Mouse (Mus musculus): ENCODE results near the gene Ece1. TPM values are rescaled to one million over a fixed set of nuclear protein-coding genes. Genes with fewer than 3 reads are reported as not detected.
A peak's percentile ranks its signal among the peaks of the same experiment; 100 is the strongest.
"Not testable (repeated sequence)": the region's sequence is repeated elsewhere in the genome, so short reads cannot be mapped to it uniquely, and the experiment has no call there.

The Ece1 gene
- polyA plus RNA-seq, 1 experiment from 2014 or later: 94.2 TPM

DNA sequence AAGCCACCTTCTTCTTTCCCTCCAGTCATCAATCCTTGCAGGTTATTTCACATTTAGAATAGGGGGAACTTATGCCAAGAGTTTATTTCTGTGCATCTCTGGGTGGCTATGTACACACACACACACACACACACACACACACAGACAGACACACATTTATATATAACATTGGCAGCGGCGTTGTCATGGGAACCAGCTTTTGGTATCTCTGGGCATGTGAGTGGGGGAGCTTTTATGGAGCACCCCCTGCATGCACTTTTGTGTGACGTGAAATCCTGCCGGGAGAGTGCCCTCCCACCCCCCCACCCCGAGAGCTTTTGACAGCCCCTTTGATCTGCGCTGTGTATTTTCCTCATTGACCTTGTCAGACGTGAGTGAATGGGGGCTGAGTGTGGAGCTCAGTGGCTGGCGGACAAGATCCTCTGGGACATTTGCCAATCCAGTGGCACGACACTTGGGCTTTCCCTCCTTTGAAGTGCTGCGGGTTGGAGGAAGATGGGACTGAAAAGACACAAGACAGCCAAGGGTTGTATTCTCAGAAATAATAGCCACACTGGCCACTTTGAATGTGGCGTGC is 108.7 kb downstream of the Ece1 start:
- not testable (repeated sequence) for H3K9ac ChIP-seq (ENCODE audit: low read length); DNase-seq (ENCODE audit: low spot score); H3K27ac ChIP-seq (ENCODE audit: low read depth); H3K4me2 ChIP-seq (ENCODE audit: low read length); H3K27me3 ChIP-seq (replicated peaks; ENCODE audit: control insufficient read depth, insufficient read depth, low read length); ATAC-seq (replicated peaks; ENCODE audit: low FRiP score, low TSS enrichment, low read depth); H3K9me3 ChIP-seq (ENCODE audit: control insufficient read depth, low read length); H3K36me3 ChIP-seq (ENCODE audit: control insufficient read depth, insufficient read depth, low read length); H3K4me3 ChIP-seq (ENCODE audit: low read depth, low read length); H3K4me1 ChIP-seq (replicated peaks; ENCODE audit: control insufficient read depth, insufficient read depth, low read length)
- no CpG with 5 or more reads among the region's 11 CpGs for WGBS

GRCm38 (mm10) chr4:137974856-137975432 is 112.9 kb downstream of the Ece1 start:
- H3K27ac ChIP-seq (ENCODE audit: low read depth); H3K9ac ChIP-seq (ENCODE audit: low read length); H3K9me3 ChIP-seq (ENCODE audit: control insufficient read depth, low read length); H3K4me3 ChIP-seq (ENCODE audit: low read depth, low read length); ATAC-seq (replicated peaks; ENCODE audit: low FRiP score, low TSS enrichment, low read depth); H3K4me1 ChIP-seq (replicated peaks; ENCODE audit: control insufficient read depth, insufficient read depth, low read length); H3K4me2 ChIP-seq (ENCODE audit: low read length); H3K36me3 ChIP-seq (ENCODE audit: control insufficient read depth, insufficient read depth, low read length); DNase-seq (ENCODE audit: low spot score); H3K27me3 ChIP-seq (replicated peaks; ENCODE audit: control insufficient read depth, insufficient read depth, low read length): not testable (repeated sequence)
- no CpG with 5 or more reads among the region's 11 CpGs for WGBS

GRCm38 (mm10) chr4:137979066-137979644 is 117.1 kb downstream of the Ece1 start:
- not testable (repeated sequence) for H3K27ac ChIP-seq (ENCODE audit: low read depth)

GRCm38 (mm10) chr4:137982869-137983268 is 120.8 kb downstream of the Ece1 start:
- H3K36me3 ChIP-seq (ENCODE audit: control insufficient read depth, insufficient read depth, low read length): no peaks in the 10 kb centered on the region
- H3K27ac ChIP-seq (ENCODE audit: low read depth): no peak overlapping the region
- no peak overlapping the region for H3K9ac ChIP-seq (ENCODE audit: low read length)
- H3K4me2 ChIP-seq (ENCODE audit: low read length): no peak overlapping the region
- WGBS: 81% methylated on average over 1 of the region's 1 CpGs
- no peak for ATAC-seq (replicated peaks; ENCODE audit: low FRiP score, low TSS enrichment, low read depth)
- no peaks in the 10 kb centered on the region for H3K4me1 ChIP-seq (replicated peaks; ENCODE audit: control insufficient read depth, insufficient read depth, low read length)
- no peak for DNase-seq (ENCODE audit: low spot score)
- no peaks in the 10 kb centered on the region for H3K27me3 ChIP-seq (replicated peaks; ENCODE audit: control insufficient read depth, insufficient read depth, low read length)
- no peaks in the 10 kb centered on the region for H3K9me3 ChIP-seq (ENCODE audit: control insufficient read depth, low read length)
- H3K4me3 ChIP-seq (ENCODE audit: low read depth, low read length): no peak overlapping the region

More at GRCm38 (mm10) chr4:137979066-137979644, 117.1 kb downstream of the Ece1 start:
- ATAC-seq (replicated peaks; ENCODE audit: low FRiP score, low TSS enrichment, low read depth); H3K9ac ChIP-seq (ENCODE audit: low read length); H3K4me2 ChIP-seq (ENCODE audit: low read length); H3K4me3 ChIP-seq (ENCODE audit: low read depth, low read length); H3K9me3 ChIP-seq (ENCODE audit: control insufficient read depth, low read length); H3K36me3 ChIP-seq (ENCODE audit: control insufficient read depth, insufficient read depth, low read length); DNase-seq (ENCODE audit: low spot score); H3K4me1 ChIP-seq (replicated peaks; ENCODE audit: control insufficient read depth, insufficient read depth, low read length); H3K27me3 ChIP-seq (replicated peaks; ENCODE audit: control insufficient read depth, insufficient read depth, low read length): not testable (repeated sequence)
- WGBS: no CpG with 5 or more reads among the region's 11 CpGs

GRCm38 (mm10) chr4:137984212-137984611 is 122.2 kb downstream of the Ece1 start:
- Histone ChIP-seq H3K9me3 (ENCODE audit: control insufficient read depth, low read length) (no peaks in the 10 kb centered on the region), H3K36me3 (ENCODE audit: control insufficient read depth, insufficient read depth, low read length) (no peaks in the 10 kb centered on the region), H3K27ac (ENCODE audit: low read depth) (no peak overlapping the region), H3K4me1 (replicated peaks; ENCODE audit: control insufficient read depth, insufficient read depth, low read length) (no peaks in the 10 kb centered on the region), H3K9ac (ENCODE audit: low read length) (no peak overlapping the region), H3K27me3 (replicated peaks; ENCODE audit: control insufficient read depth, insufficient read depth, low read length) (no peaks in the 10 kb centered on the region), H3K4me3 (ENCODE audit: low read depth, low read length) (no peak overlapping the region), H3K4me2 (ENCODE audit: low read length) (no peak overlapping the region)
- WGBS: 40% methylated on average over 10 of the region's 10 CpGs
- DNase-seq (ENCODE audit: low spot score): peak; percentile 70
- ATAC-seq (replicated peaks; ENCODE audit: low FRiP score, low TSS enrichment, low read depth): no peak

GRCm38 (mm10) chr4:137984746-137985145 is 122.7 kb downstream of the Ece1 start:
- DNase-seq (ENCODE audit: low spot score): no peak
- ATAC-seq (replicated peaks; ENCODE audit: low FRiP score, low TSS enrichment, low read depth): no peak
- no peak overlapping the region for H3K9ac ChIP-seq (ENCODE audit: low read length)
- no peak overlapping the region for H3K27ac ChIP-seq (ENCODE audit: low read depth)
- no peak overlapping the region for H3K4me3 ChIP-seq (ENCODE audit: low read depth, low read length)
- H3K4me2 ChIP-seq (ENCODE audit: low read length): no peak overlapping the region
- H3K27me3 ChIP-seq (replicated peaks; ENCODE audit: control insufficient read depth, insufficient read depth, low read length): no peaks in the 10 kb centered on the region
- no peaks in the 10 kb centered on the region for H3K9me3 ChIP-seq (ENCODE audit: control insufficient read depth, low read length)
- WGBS: 71% methylated on average over 5 of the region's 5 CpGs
- H3K4me1 ChIP-seq (replicated peaks; ENCODE audit: control insufficient read depth, insufficient read depth, low read length): no peaks in the 10 kb centered on the region
- H3K36me3 ChIP-seq (ENCODE audit: control insufficient read depth, insufficient read depth, low read length): no peaks in the 10 kb centered on the region

DNA sequence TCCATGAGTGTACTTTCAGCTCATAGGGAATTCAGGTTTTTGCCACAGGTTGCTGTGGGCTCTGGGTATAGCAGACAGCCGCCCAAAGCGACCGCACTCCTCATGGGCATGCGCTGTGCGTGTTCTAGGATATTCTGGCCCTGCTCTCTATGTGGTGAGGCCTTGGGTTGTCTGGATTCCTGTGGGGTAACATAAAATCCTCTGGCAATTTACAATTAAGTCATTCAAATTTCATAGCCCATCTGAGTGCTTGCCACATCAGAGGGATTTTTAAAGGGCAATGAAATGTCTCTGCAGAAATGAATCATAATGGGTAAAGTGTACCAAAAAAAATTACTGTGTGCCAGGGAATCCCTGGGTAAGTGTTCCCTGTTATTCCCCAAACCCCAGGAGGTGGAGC is 127.4 kb downstream of the Ece1 start:
- H3K27ac ChIP-seq (ENCODE audit: low read depth): no peak overlapping the region
- no peaks in the 10 kb centered on the region for H3K4me1 ChIP-seq (replicated peaks; ENCODE audit: control insufficient read depth, insufficient read depth, low read length)
- no peak overlapping the region for H3K4me3 ChIP-seq (ENCODE audit: low read depth, low read length)
- ATAC-seq (replicated peaks; ENCODE audit: low FRiP score, low TSS enrichment, low read depth) (no peak), DNase-seq (ENCODE audit: low spot score) (no peak)
- H3K27me3 ChIP-seq (replicated peaks; ENCODE audit: control insufficient read depth, insufficient read depth, low read length): no peaks in the 10 kb centered on the region
- 84% methylated on average over 5 of the region's 5 CpGs for WGBS
- H3K4me2 ChIP-seq (ENCODE audit: low read length): no peak overlapping the region
- no peaks in the 10 kb centered on the region for H3K36me3 ChIP-seq (ENCODE audit: control insufficient read depth, insufficient read depth, low read length)
- H3K9me3 ChIP-seq (ENCODE audit: control insufficient read depth, low read length): no peaks in the 10 kb centered on the region
- H3K9ac ChIP-seq (ENCODE audit: low read length): no peak overlapping the region

- WGBS: 82% methylated on average over 4 of the region's 4 CpGs
- Histone ChIP-seq H3K4me2 (ENCODE audit: low read length) (no peak overlapping the region), H3K27ac (ENCODE audit: low read depth) (no peak overlapping the region), H3K4me1 (replicated peaks; ENCODE audit: control insufficient read depth, insufficient read depth, low read length) (peaks cover 5% of the 10 kb centered on the region), H3K4me3 (ENCODE audit: low read depth, low read length) (no peak overlapping the region), H3K9me3 (ENCODE audit: control insufficient read depth, low read length) (no peaks in the 10 kb centered on the region), H3K27me3 (replicated peaks; ENCODE audit: control insufficient read depth, insufficient read depth, low read length) (no peaks in the 10 kb centered on the region), H3K9ac (ENCODE audit: low read length) (no peak overlapping the region), H3K36me3 (ENCODE audit: control insufficient read depth, insufficient read depth, low read length) (no peaks in the 10 kb centered on the region)
- DNase-seq (ENCODE audit: low spot score) (no peak), ATAC-seq (replicated peaks; ENCODE audit: low FRiP score, low TSS enrichment, low read depth) (no peak)
These were observed 128.4 kb downstream of the Ece1 start for GRCm38 (mm10) chr4:137990433-137990832.

- 75% methylated on average over 7 of the region's 7 CpGs for WGBS
- H3K4me2 ChIP-seq (ENCODE audit: low read length): no peak overlapping the region
- peaks cover 13% of the 10 kb centered on the region for H3K4me1 ChIP-seq (replicated peaks; ENCODE audit: control insufficient read depth, insufficient read depth, low read length)
- DNase-seq (ENCODE audit: low spot score): no peak
- H3K27ac ChIP-seq (ENCODE audit: low read depth): no peak overlapping the region
- H3K9ac ChIP-seq (ENCODE audit: low read length): no peak overlapping the region
- H3K36me3 ChIP-seq (ENCODE audit: control insufficient read depth, insufficient read depth, low read length): peaks cover 5% of the 10 kb centered on the region; the same call in 1 of the 2 replicates
- no peak overlapping the region for H3K4me3 ChIP-seq (ENCODE audit: low read depth, low read length)
- no peaks in the 10 kb centered on the region for H3K27me3 ChIP-seq (replicated peaks; ENCODE audit: control insufficient read depth, insufficient read depth, low read length)
- H3K9me3 ChIP-seq (ENCODE audit: control insufficient read depth, low read length): no peaks in the 10 kb centered on the region
- no peak for ATAC-seq (replicated peaks; ENCODE audit: low FRiP score, low TSS enrichment, low read depth)
These were observed 129.2 kb downstream of the Ece1 start for GRCm38 (mm10) chr4:137991240-137991639.
